In genomic region chr17:69969816-69970750, GRCm38 (mm10) we compare ENCODE assay signal across 8 mouse cellular contexts. TPM values are rescaled to one million over a fixed set of nuclear protein-coding genes. Genes with fewer than 3 reads are reported as not detected.
DNase-seq lines count a peak whose midpoint lies in the region; ATAC-seq and TF ChIP-seq lines count a peak whose summit lies in the region.

No protein-coding gene starts in this region.

- WGBS in liver, adult 2 months, result 5% methylated on average over 43 of the region's 43 CpGs
- WGBS in forebrain, embryonic 14.5 days, result 1% methylated on average over 43 of the region's 43 CpGs
- under 1% methylated on average over 43 of the region's 43 CpGs for WGBS in neural tube, embryonic 11.5 days

- no peaks in the 10 kb centered on the region for H3K79me2 ChIP-seq in liver, adult 2 months (ENCODE audit: control insufficient read depth, insufficient read depth, low read length)

- ATAC-seq in forebrain, embryonic 14.5 days, result peak; percentile 30
- ATAC-seq in neural tube, embryonic 11.5 days (ENCODE audit: insufficient read depth, low FRiP score, low TSS enrichment), result peak; percentile 25

- H3K27ac ChIP-seq in liver, adult 2 months (replicated peaks; ENCODE audit: insufficient read depth, low read depth, low read length), result no peak overlapping the region
- H3K27ac ChIP-seq in forebrain, embryonic 14.5 days (ENCODE audit: low read depth, low read length), result peak overlapping the region; percentile 80
- H3K27ac ChIP-seq in neural tube, embryonic 11.5 days (ENCODE audit: low read depth, low read length), result no peak overlapping the region

- TF ChIP-seq POLR2A in liver, adult 2 months (IDR thresholded peaks at IDR 0.05; ENCODE audit: extremely low read depth, insufficient read depth, low read length), result no peak

- peak overlapping the region; percentile 74; the same call in 1 of the 2 replicates for H3K4me3 ChIP-seq in liver, adult 2 months (ENCODE audit: insufficient read depth, low read depth, low read length)
- H3K4me3 ChIP-seq in forebrain, embryonic 14.5 days (ENCODE audit: low read depth, low read length), result peak overlapping the region; percentile 68
- H3K4me3 ChIP-seq in neural tube, embryonic 11.5 days (ENCODE audit: low read depth, low read length), result peak overlapping the region; percentile 60

- peak overlapping the region; percentile 75 for H3K9ac ChIP-seq in liver, adult 2 months (ENCODE audit: low read depth, low read length)
- H3K9ac ChIP-seq in forebrain, embryonic 14.5 days (ENCODE audit: low read length), result peak overlapping the region; percentile 76
- peak overlapping the region; percentile 61 for H3K9ac ChIP-seq in neural tube, embryonic 11.5 days (ENCODE audit: low read length)

- H3K4me1 ChIP-seq in liver, adult 2 months (ENCODE audit: control insufficient read depth, insufficient read depth, low read length), result peaks cover 7% of the 10 kb centered on the region; the same call in 1 of the 2 replicates
- 0 out of 2 replicates have a peak, but pooled peaks cover 3% of the 10 kb centered on the region for H3K4me1 ChIP-seq in forebrain, embryonic 14.5 days (ENCODE audit: control insufficient read depth, insufficient read depth, low read length)
- 0 out of 2 replicates have a peak, but pooled peaks cover 5% of the 10 kb centered on the region for H3K4me1 ChIP-seq in neural tube, embryonic 11.5 days (ENCODE audit: control insufficient read depth, insufficient read depth, low read length)

- intact Hi-C loops in left cerebral cortex, postnatal 10 days (cut with DNase I), result loop anchor here (5.0 kb wide), 3 partner anchors 198 to 372 kb away; no protein-coding TSS in a partner anchor

- no peaks in the 10 kb centered on the region for H3K36me3 ChIP-seq in liver, adult 2 months (ENCODE audit: control insufficient read depth, insufficient read depth, low read length)
- H3K36me3 ChIP-seq in forebrain, embryonic 14.5 days (ENCODE audit: control insufficient read depth, insufficient read depth, low read length), result no peaks in the 10 kb centered on the region
- no peaks in the 10 kb centered on the region for H3K36me3 ChIP-seq in neural tube, embryonic 11.5 days (ENCODE audit: control insufficient read depth, insufficient read depth, low read length)

- H3K27me3 ChIP-seq in liver, adult 2 months (ENCODE audit: control insufficient read depth, insufficient read depth, low read length), result peaks cover 4% of the 10 kb centered on the region; the same call in 1 of the 2 replicates
- peaks cover 11% of the 10 kb centered on the region; the same call in 1 of the 2 replicates for H3K27me3 ChIP-seq in forebrain, embryonic 14.5 days (replicated peaks; ENCODE audit: control insufficient read depth, insufficient read depth, low read length)
- peaks cover 11% of the 10 kb centered on the region; the same call in 1 of the 2 replicates for H3K27me3 ChIP-seq in neural tube, embryonic 11.5 days (ENCODE audit: control insufficient read depth, insufficient read depth, low read length)

- DNase-seq in liver, adult 2 months (ENCODE audit: extremely low read depth, low read depth, low spot score), result peak; percentile 19
- no peak for DNase-seq in liver
- DNase-seq in cerebellum, adult 11 months, result peak; percentile 53
- DNase-seq in forebrain, embryonic 14.5 days (ENCODE audit: low spot score), result peak; percentile 34
- DNase-seq in left cerebral cortex, postnatal 10 days (ENCODE audit: extremely low spot score in 1 of 2, low spot score in 2 of 2), result peak; percentile 36 to 57
- peak; percentile 67 for DNase-seq in neural tube, embryonic 11.5 days (ENCODE audit: low spot score)
- DNase-seq in adipocyte (ENCODE audit: low spot score), result no peak
- no peak for DNase-seq in urinary bladder, postnatal 36 days (ENCODE audit: low spot score in 2 of 2)

- no peak for TF ChIP-seq CTCF in liver, adult 2 months (IDR thresholded peaks at IDR 0.05; ENCODE audit: low read depth, low read length)

- peak overlapping the region; percentile 90 for H3K4me2 ChIP-seq in forebrain, embryonic 14.5 days (ENCODE audit: low read length)
- peak overlapping the region; percentile 99 for H3K4me2 ChIP-seq in neural tube, embryonic 11.5 days (ENCODE audit: low read depth)

- no peaks in the 10 kb centered on the region for H3K9me3 ChIP-seq in forebrain, embryonic 14.5 days (replicated peaks; ENCODE audit: control insufficient read depth, low read length)
- no peaks in the 10 kb centered on the region for H3K9me3 ChIP-seq in neural tube, embryonic 11.5 days (ENCODE audit: control insufficient read depth, low read length)

RNA-seq across cellular contexts. Expression of gene Dlgap1, which starts 1.2 kb away (rescaled TPM):
- total RNA-seq in liver, adult 2 months (2014; rRNA removed), result 1.5 and 3.3 TPM in 2 replicates
- polyA plus RNA-seq in liver, adult 2 months (2012; rRNA removed), result 0.55 and 0.75 TPM in 2 replicates
- 11.6 and 20.8 TPM in 2 replicates for polyA plus RNA-seq in forebrain, embryonic 14.5 days (2014; fragmentation: Nextera tagmentation; extraction: Ambion mirVana)
- 100 to 1,000 TPM; 196 to 203 TPM for total RNA-seq in left cerebral cortex, postnatal 10 days (2021)
- 5.8 and 5.9 TPM in 2 replicates for polyA plus RNA-seq in neural tube, embryonic 11.5 days (2014; fragmentation: Nextera tagmentation; extraction: Ambion mirVana)

Comparison
In these comparisons a context has a peak if more than half of its experiments do, and no peak if none do; other contexts are left out.
1. DNase-seq: peak in liver, adult 2 months (single experiment), cerebellum, adult 11 months (single experiment), forebrain, embryonic 14.5 days (single experiment), left cerebral cortex, postnatal 10 days (2 of 2) and neural tube, embryonic 11.5 days (single experiment); none in liver (single experiment), adipocyte (single experiment) and urinary bladder, postnatal 36 days (0 of 2).
2. Peak in every context shown above with its lines, with median percentiles within 50 percentile points of each other: H3K4me3 ChIP-seq and H3K9ac ChIP-seq.